Comparison of ENCODE assay signal across 10 mouse cellular contexts in the genomic region with DNA sequence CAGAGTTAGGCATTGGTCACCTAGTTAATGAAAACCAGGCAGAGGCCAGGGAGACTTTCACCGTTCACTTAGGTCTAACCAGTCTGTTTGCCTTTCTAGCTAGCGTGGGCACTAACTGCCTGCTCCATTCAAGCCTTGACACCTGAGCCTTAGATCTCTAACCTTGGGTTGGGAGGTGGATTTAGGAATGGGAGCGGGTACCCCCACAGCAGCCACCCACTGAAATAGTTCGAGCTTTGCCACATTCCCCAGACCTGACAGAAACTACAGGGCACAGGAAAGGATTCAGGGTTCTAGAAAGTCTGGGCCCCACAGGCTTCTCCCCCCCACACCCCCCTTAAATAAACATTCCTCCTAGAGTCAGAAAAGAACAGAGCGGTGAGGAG. TPM values are rescaled to one million over a fixed set of nuclear protein-coding genes. Genes with fewer than 3 reads are reported as not detected.
DNase-seq lines count a peak whose midpoint lies in the region; ATAC-seq lines count a peak whose summit lies in the region.
"Had no signal": no experiment of that assay in that cellular context is flagged by ENCODE, and none has a peak within 500 bp of the region (broad histone marks: within the 10 kb centered on the region; RNA-seq: fewer than 3 reads in every experiment).

No protein-coding gene starts in this region.

- 13% methylated on average over 5 of the region's 5 CpGs for WGBS in hindbrain, embryonic 12.5 days
- 10% methylated on average over 5 of the region's 5 CpGs for WGBS in limb, embryonic 13.5 days
- WGBS in neural tube, embryonic 15.5 days = 25% methylated on average over 5 of the region's 5 CpGs

- no peaks in the 10 kb centered on the region for H3K9me3 ChIP-seq in hindbrain, embryonic 12.5 days (replicated peaks)
- no peaks in the 10 kb centered on the region for H3K9me3 ChIP-seq in limb, embryonic 13.5 days
- H3K9me3 ChIP-seq in neural tube, embryonic 15.5 days (replicated peaks) = no peaks in the 10 kb centered on the region

- no peak overlapping the region for H3K27ac ChIP-seq in hindbrain, embryonic 12.5 days
- H3K27ac ChIP-seq in limb, embryonic 13.5 days = peak overlapping the region; percentile 97; the same call in 1 of the 2 replicates
- H3K27ac ChIP-seq in neural tube, embryonic 15.5 days (replicated peaks) = no peak overlapping the region
- H3K27ac ChIP-seq: macrophage had no signal

- ATAC-seq in hindbrain, embryonic 12.5 days (ENCODE audit: low FRiP score) = no peak
- ATAC-seq in limb, embryonic 13.5 days (ENCODE audit: low FRiP score, low read depth) = no peak
- no peak for ATAC-seq in neural tube, embryonic 15.5 days (ENCODE audit: low FRiP score)

- peaks cover 64% of the 10 kb centered on the region for H3K27me3 ChIP-seq in hindbrain, embryonic 12.5 days
- H3K27me3 ChIP-seq in limb, embryonic 13.5 days = no peaks in the 10 kb centered on the region; the same call in 1 of the 2 replicates
- H3K27me3 ChIP-seq in neural tube, embryonic 15.5 days (replicated peaks) = peaks cover 59% of the 10 kb centered on the region

- no peaks in the 10 kb centered on the region for H3K36me3 ChIP-seq in hindbrain, embryonic 12.5 days
- H3K36me3 ChIP-seq in limb, embryonic 13.5 days = 0 out of 2 replicates have a peak, but pooled peaks cover 7% of the 10 kb centered on the region
- H3K36me3 ChIP-seq in neural tube, embryonic 15.5 days = no peaks in the 10 kb centered on the region

- peaks cover 34% of the 10 kb centered on the region for H3K4me1 ChIP-seq in hindbrain, embryonic 12.5 days
- peaks cover 48% of the 10 kb centered on the region for H3K4me1 ChIP-seq in limb, embryonic 13.5 days
- H3K4me1 ChIP-seq in neural tube, embryonic 15.5 days = peaks cover 30% of the 10 kb centered on the region

- H3K4me3 ChIP-seq in hindbrain, embryonic 12.5 days = peak overlapping the region; percentile 57; the same call in 1 of the 2 replicates
- peak overlapping the region; percentile 82 for H3K4me3 ChIP-seq in limb, embryonic 13.5 days
- H3K4me3 ChIP-seq in neural tube, embryonic 15.5 days (replicated peaks) = peak overlapping the region; percentile 66

- peak; percentile 76 for DNase-seq in kidney, adult 11 months
- DNase-seq in kidney, postnatal 4 days = no peak
- no peak for DNase-seq in spleen, adult 12 weeks (ENCODE audit: low spot score)
- DNase-seq in left cerebral cortex, adult 9 months (ENCODE audit: low spot score in 2 of 2) = no peak
- DNase-seq in urinary bladder, postnatal 14 days (ENCODE audit: low spot score) = no peak

- H3K4me2 ChIP-seq in hindbrain, embryonic 12.5 days (replicated peaks) = peak overlapping the region; percentile 92
- H3K4me2 ChIP-seq in limb, embryonic 13.5 days (replicated peaks) = peak overlapping the region; percentile 95
- peak overlapping the region; percentile 97 for H3K4me2 ChIP-seq in neural tube, embryonic 15.5 days

- no peak overlapping the region for H3K9ac ChIP-seq in hindbrain, embryonic 12.5 days
- peak overlapping the region; percentile 91 for H3K9ac ChIP-seq in limb, embryonic 13.5 days
- H3K9ac ChIP-seq in neural tube, embryonic 15.5 days (replicated peaks) = no peak overlapping the region

RNA-seq across cellular contexts. Expression of gene Gprc5c, which starts 0.9 kb away (rescaled TPM):
- polyA plus RNA-seq in hindbrain, embryonic 12.5 days (2016; fragmentation: Nextera tagmentation; extraction: Ambion mirVana) = 29.7 and 30.0 TPM in 2 replicates
- 56.2 and 60.0 TPM in 2 replicates for polyA plus RNA-seq in limb, embryonic 13.5 days (2015; fragmentation: Nextera tagmentation; extraction: Ambion mirVana)
- polyA plus RNA-seq in neural tube, embryonic 15.5 days (2015; fragmentation: Nextera tagmentation; extraction: Ambion mirVana) = 8.8 and 12.0 TPM in 2 replicates

RNA-seq across cellular contexts. Expression of gene Cd300a, which starts 39.8 kb away (rescaled TPM):
- polyA plus RNA-seq in hindbrain, embryonic 12.5 days (2016; fragmentation: Nextera tagmentation; extraction: Ambion mirVana) = 0.79 and 1.1 TPM in 2 replicates
- 1.6 and 1.9 TPM in 2 replicates for polyA plus RNA-seq in limb, embryonic 13.5 days (2015; fragmentation: Nextera tagmentation; extraction: Ambion mirVana)
- polyA plus RNA-seq in neural tube, embryonic 15.5 days (2015; fragmentation: Nextera tagmentation; extraction: Ambion mirVana) = 0.59 and 1.3 TPM in 2 replicates

RNA-seq across cellular contexts. Expression of gene Gpr142, which starts 51.3 kb away (rescaled TPM):
- polyA plus RNA-seq in hindbrain, embryonic 12.5 days (2016; fragmentation: Nextera tagmentation; extraction: Ambion mirVana) = not detected in 2 replicates
- polyA plus RNA-seq in limb, embryonic 13.5 days (2015; fragmentation: Nextera tagmentation; extraction: Ambion mirVana) = not detected in 2 replicates
- polyA plus RNA-seq in neural tube, embryonic 15.5 days (2015; fragmentation: Nextera tagmentation; extraction: Ambion mirVana) = not detected in 2 replicates
- polyA plus RNA-seq: cortical plate, adult 2 months; macrophage had no signal

RNA-seq across cellular contexts. Expression of gene Btbd17, which starts 54.3 kb away (rescaled TPM):
- 32.2 and 37.3 TPM in 2 replicates for polyA plus RNA-seq in hindbrain, embryonic 12.5 days (2016; fragmentation: Nextera tagmentation; extraction: Ambion mirVana)
- 1.7 TPM in 2 replicates for polyA plus RNA-seq in limb, embryonic 13.5 days (2015; fragmentation: Nextera tagmentation; extraction: Ambion mirVana)
- polyA plus RNA-seq in neural tube, embryonic 15.5 days (2015; fragmentation: Nextera tagmentation; extraction: Ambion mirVana) = 14.8 and 21.3 TPM in 2 replicates
- polyA plus RNA-seq: macrophage had no signal
